Mouse (Mus musculus) intestine, embryonic 14.5 days (tissue): ENCODE data around the gene Tdrd1. TPM values are rescaled to one million over a fixed set of nuclear protein-coding genes. Genes with fewer than 3 reads are reported as not detected.

Experiments used
- ATAC-seq: fragments of 200-750 bp; cut with Nextera tagmentation; replicated peaks from 2 replicates; pipeline ENCODE4 v1.8.0; 2017; ENCODE audit warnings: low read depth, moderate number of reproducible peaks, moderate TSS enrichment, moderate library complexity; ENCODE audit not compliant: low FRiP score, low TSS enrichment
- DNase-seq: peaks from one replicate; pipeline ENCODE4 v3.0.0-alpha.2; 2018; ENCODE audit warnings: low spot score
- H3K27ac ChIP-seq: fragments of 300-500 bp; sonication (generic); 2 replicates; pipeline ENCODE4 v1.5.1; 2014; ENCODE audit warnings: low read depth, mild to moderate bottlenecking, control low read depth
- H3K27me3 ChIP-seq: fragments of 300-500 bp; sonication (generic); replicated peaks from 2 replicates; pipeline ENCODE4 v1.6.1; 2014; ENCODE audit warnings: low read length, control low read depth; ENCODE audit not compliant: control insufficient read depth, insufficient read depth
- H3K36me3 ChIP-seq: fragments of 300-500 bp; sonication (generic); 2 replicates; pipeline ENCODE4 v1.6.1; 2014; ENCODE audit warnings: low read length, control low read depth; ENCODE audit not compliant: control insufficient read depth, insufficient read depth
- H3K4me1 ChIP-seq: fragments of 300-500 bp; sonication (generic); replicated peaks from 2 replicates; pipeline ENCODE4 v1.6.1; 2014; ENCODE audit warnings: low read length, control low read depth, mixed read lengths; ENCODE audit not compliant: control insufficient read depth, insufficient read depth
- H3K4me2 ChIP-seq: fragments of 300-500 bp; sonication (generic); 2 replicates; pipeline ENCODE4 v1.6.1; 2014; ENCODE audit warnings: low read length
- H3K4me3 ChIP-seq: fragments of 300-500 bp; sonication (generic); 2 replicates; pipeline ENCODE4 v1.5.1; 2014; ENCODE audit warnings: low read depth, low read length, control low read depth, mixed read lengths
- H3K9ac ChIP-seq: fragments of 300-500 bp; sonication (generic); 2 replicates; pipeline ENCODE4 v1.6.1; 2014; ENCODE audit warnings: mild to moderate bottlenecking, low read length
- H3K9me3 ChIP-seq: fragments of 300-500 bp; sonication (generic); 2 replicates; pipeline ENCODE4 v1.6.1; 2016; ENCODE audit warnings: low read length, control low read depth; ENCODE audit not compliant: control insufficient read depth
- WGBS: fragments of 180-500 bp; shearing (Covaris S2); extraction: QIAGEN DNeasy Blood & Tissue Kit; methylation state at CpG from one replicate; pipeline ENCODE4 v1.1.7; 2014; 5-methylcytosine and 5-hydroxymethylcytosine counted together
- polyA plus RNA-seq: library from polyadenylated mRNA; unstranded; fragments of >200 nt; fragmentation: Nextera tagmentation; extraction: Ambion mirVana; gene quantifications from 2 replicates; pipeline ENCODE4 v1.2.1, GENCODE M21; 2014

Tdrd1 gene
- polyA plus RNA-seq, 1 experiment from 2014 or later, result 2.5 TPM

- H3K27ac ChIP-seq, result peak overlapping the region; percentile 7
- H3K27me3 ChIP-seq, result no peaks in the 10 kb centered on the region
- H3K36me3 ChIP-seq, result peaks cover 6% of the 10 kb centered on the region
- DNase-seq, result no peak
- H3K4me1 ChIP-seq, result peaks cover 30% of the 10 kb centered on the region
- ATAC-seq, result no peak
- peak overlapping the region; percentile 34 for H3K4me2 ChIP-seq
- H3K9me3 ChIP-seq, result no peaks in the 10 kb centered on the region
- H3K9ac ChIP-seq, result no peak overlapping the region
- 26% methylated on average over 14 of the region's 14 CpGs for WGBS
- H3K4me3 ChIP-seq, result no peak overlapping the region
Observed at GRCm38 (mm10) chr19:56817851-56818526, 8.0 kb upstream of the Tdrd1 start.

GRCm38 (mm10) chr19:56821040-56821797 lies 4.8 kb upstream of the Tdrd1 start:
- H3K9ac ChIP-seq, result peak overlapping the region; percentile 59
- WGBS, result 9% methylated on average over 22 of the region's 22 CpGs
- DNase-seq (no peak), ATAC-seq (no peak)
- no peaks in the 10 kb centered on the region for H3K36me3 ChIP-seq
- H3K4me2 ChIP-seq, result peak overlapping the region; percentile 83
- H3K27me3 ChIP-seq, result no peaks in the 10 kb centered on the region
- H3K27ac ChIP-seq, result peak overlapping the region; percentile 11
- peaks cover 30% of the 10 kb centered on the region for H3K4me1 ChIP-seq
- H3K9me3 ChIP-seq, result no peaks in the 10 kb centered on the region
- peak overlapping the region; percentile 74 for H3K4me3 ChIP-seq

- Histone ChIP-seq H3K9ac (peak within 1 kb of the TSS; percentile 59), H3K27ac (peak within 1 kb of the TSS; percentile 39), H3K4me2 (peak within 1 kb of the TSS; percentile 83), H3K27me3 (no peaks in the 10 kb centered on the region), H3K9me3 (no peaks in the 10 kb centered on the region), H3K4me1 (peaks cover 28% of the 10 kb centered on the region), H3K4me3 (peak within 1 kb of the TSS; percentile 74), H3K36me3 (no peaks in the 10 kb centered on the region)
- DNase-seq (peak; percentile 97), ATAC-seq (peak; percentile 98)
- under 1% methylated on average over 79 of the region's 79 CpGs for WGBS
Observed at GRCm38 (mm10) chr19:56821798-56822447, 4.1 kb upstream of the Tdrd1 start, which contains the start of gene Ccdc186. Ccdc186 (minus strand) TSS chr19:56822190.

GRCm38 (mm10) chr19:56822448-56822836 lies 3.6 kb upstream of the Tdrd1 start:
- DNase-seq (no peak), ATAC-seq (peak; percentile 56)
- Histone ChIP-seq H3K27ac (peak overlapping the region; percentile 39; the same call in 1 of the 2 replicates), H3K27me3 (no peaks in the 10 kb centered on the region), H3K4me1 (peaks cover 23% of the 10 kb centered on the region), H3K9me3 (no peaks in the 10 kb centered on the region), H3K9ac (peak overlapping the region; percentile 41; the same call in 1 of the 2 replicates), H3K4me3 (peak overlapping the region; percentile 74), H3K4me2 (peak overlapping the region; percentile 83), H3K36me3 (no peaks in the 10 kb centered on the region)
- WGBS, result 18% methylated on average over 10 of the region's 10 CpGs

- WGBS, result 83% methylated on average over 11 of the region's 11 CpGs
- Histone ChIP-seq H3K4me3 (no peak overlapping the region), H3K4me1 (no peaks in the 10 kb centered on the region), H3K36me3 (no peaks in the 10 kb centered on the region), H3K9me3 (no peaks in the 10 kb centered on the region), H3K27me3 (no peaks in the 10 kb centered on the region), H3K4me2 (no peak overlapping the region), H3K27ac (no peak overlapping the region), H3K9ac (no peak overlapping the region)
- no peak for DNase-seq
- ATAC-seq, result no peak
Observed at GRCm38 (mm10) chr19:56828305-56828704, 2.3 kb downstream of the Tdrd1 start.

GRCm38 (mm10) chr19:56829267-56829666 lies 3.3 kb downstream of the Tdrd1 start:
- Histone ChIP-seq H3K27ac (no peak overlapping the region), H3K9ac (no peak overlapping the region), H3K4me2 (no peak overlapping the region), H3K4me1 (no peaks in the 10 kb centered on the region), H3K27me3 (no peaks in the 10 kb centered on the region), H3K36me3 (no peaks in the 10 kb centered on the region), H3K9me3 (no peaks in the 10 kb centered on the region), H3K4me3 (no peak overlapping the region)
- WGBS, result 64% methylated on average over 9 of the region's 9 CpGs
- ATAC-seq, result no peak
- DNase-seq, result no peak

GRCm38 (mm10) chr19:56830163-56830562 lies 4.2 kb downstream of the Tdrd1 start:
- ATAC-seq (no peak), DNase-seq (no peak)
- 82% methylated on average over 4 of the region's 4 CpGs for WGBS
- Histone ChIP-seq H3K27me3 (no peaks in the 10 kb centered on the region), H3K4me1 (no peaks in the 10 kb centered on the region), H3K9me3 (no peaks in the 10 kb centered on the region), H3K36me3 (no peaks in the 10 kb centered on the region), H3K9ac (no peak overlapping the region), H3K27ac (no peak overlapping the region), H3K4me3 (no peak overlapping the region), H3K4me2 (no peak overlapping the region)

- Histone ChIP-seq H3K36me3 (no peaks in the 10 kb centered on the region), H3K27ac (no peak overlapping the region), H3K9me3 (no peaks in the 10 kb centered on the region), H3K4me3 (no peak overlapping the region), H3K27me3 (no peaks in the 10 kb centered on the region), H3K4me2 (no peak overlapping the region), H3K4me1 (peaks cover 9% of the 10 kb centered on the region; the same call in 1 of the 2 replicates), H3K9ac (no peak overlapping the region)
- 67% methylated on average over 9 of the region's 9 CpGs for WGBS
- DNase-seq, result peak; percentile 61
- no peak for ATAC-seq
Observed at GRCm38 (mm10) chr19:56835340-56835739, 9.3 kb downstream of the Tdrd1 start.
